Mouse (Mus musculus): ENCODE data around the gene Arih2. TPM values are rescaled to one million over a fixed set of nuclear protein-coding genes. Genes with fewer than 3 reads are reported as not detected.
"Not testable (repeated sequence)": the region's sequence is repeated elsewhere in the genome, so short reads cannot be mapped to it uniquely, and the experiment has no call there.

Gene Arih2
- polyA plus RNA-seq, 1 experiment from 2014 or later, result 40.4 TPM

GRCm38 (mm10) chr9:108639825-108640224, 9.4 kb downstream of the Arih2 start:
- H3K4me3 ChIP-seq, result no peak overlapping the region
- no peak overlapping the region for H3K4me2 ChIP-seq
- H3K27ac ChIP-seq, result no peak overlapping the region
- H3K9me3 ChIP-seq (replicated peaks), result no peaks in the 10 kb centered on the region
- WGBS (ENCODE audit: insufficient replicate concordance), result 60% methylated on average over 2 of the region's 2 CpGs
- ATAC-seq, result no peak
- H3K27me3 ChIP-seq (replicated peaks), result no peaks in the 10 kb centered on the region
- H3K4me1 ChIP-seq, result peaks cover 23% of the 10 kb centered on the region
- H3K9ac ChIP-seq, result no peak overlapping the region
- H3K36me3 ChIP-seq, result peaks cover 78% of the 10 kb centered on the region

- 25% methylated on average over 2 of the region's 2 CpGs for WGBS (ENCODE audit: insufficient replicate concordance)
- Histone ChIP-seq H3K9ac (no peak overlapping the region), H3K27ac (peak overlapping the region; percentile 37), H3K4me2 (no peak overlapping the region), H3K9me3 (replicated peaks) (no peaks in the 10 kb centered on the region), H3K36me3 (peaks cover 63% of the 10 kb centered on the region), H3K4me3 (no peak overlapping the region), H3K27me3 (replicated peaks) (no peaks in the 10 kb centered on the region), H3K4me1 (peaks cover 51% of the 10 kb centered on the region)
- peak; percentile 69; the same call in 1 of the 2 replicates for ATAC-seq
Observed at GRCm38 (mm10) chr9:108635415-108635814, 13.8 kb downstream of the Arih2 start.

- no peak for ATAC-seq
- Histone ChIP-seq H3K36me3 (peaks cover 58% of the 10 kb centered on the region), H3K27me3 (replicated peaks) (no peaks in the 10 kb centered on the region), H3K27ac (no peak overlapping the region), H3K9ac (no peak overlapping the region), H3K9me3 (replicated peaks) (no peaks in the 10 kb centered on the region), H3K4me3 (no peak overlapping the region), H3K4me2 (no peak overlapping the region), H3K4me1 (peaks cover 65% of the 10 kb centered on the region)
- 58% methylated on average over 2 of the region's 2 CpGs for WGBS (ENCODE audit: insufficient replicate concordance)
Observed at GRCm38 (mm10) chr9:108633846-108634245, 15.3 kb downstream of the Arih2 start.

GRCm38 (mm10) chr9:108632375-108632774, 16.8 kb downstream of the Arih2 start:
- H3K4me1 ChIP-seq, result peaks cover 79% of the 10 kb centered on the region
- H3K9me3 ChIP-seq (replicated peaks), result no peaks in the 10 kb centered on the region
- H3K36me3 ChIP-seq, result peaks cover 60% of the 10 kb centered on the region
- ATAC-seq, result no peak
- no peak overlapping the region for H3K4me3 ChIP-seq
- H3K9ac ChIP-seq, result no peak overlapping the region
- no peak overlapping the region for H3K4me2 ChIP-seq
- WGBS (ENCODE audit: insufficient replicate concordance), result 54% methylated on average over 5 of the region's 5 CpGs
- H3K27ac ChIP-seq, result no peak overlapping the region
- no peaks in the 10 kb centered on the region for H3K27me3 ChIP-seq (replicated peaks)

GRCm38 (mm10) chr9:108631631-108632256, 17.4 kb downstream of the Arih2 start:
- no peak overlapping the region for H3K9ac ChIP-seq
- peaks cover 66% of the 10 kb centered on the region for H3K36me3 ChIP-seq
- 37% methylated on average over 5 of the region's 5 CpGs for WGBS (ENCODE audit: insufficient replicate concordance)
- H3K9me3 ChIP-seq (replicated peaks), result no peaks in the 10 kb centered on the region
- no peak overlapping the region for H3K4me2 ChIP-seq
- H3K27ac ChIP-seq, result no peak overlapping the region
- H3K27me3 ChIP-seq (replicated peaks), result no peaks in the 10 kb centered on the region
- no peak overlapping the region for H3K4me3 ChIP-seq
- peaks cover 84% of the 10 kb centered on the region for H3K4me1 ChIP-seq
- ATAC-seq, result no peak

GRCm38 (mm10) chr9:108630683-108631082, 18.5 kb downstream of the Arih2 start:
- Histone ChIP-seq H3K4me3 (no peak overlapping the region), H3K4me1 (peaks cover 79% of the 10 kb centered on the region), H3K9me3 (replicated peaks) (no peaks in the 10 kb centered on the region), H3K9ac (no peak overlapping the region), H3K36me3 (peaks cover 71% of the 10 kb centered on the region), H3K4me2 (no peak overlapping the region), H3K27ac (no peak overlapping the region), H3K27me3 (replicated peaks) (no peaks in the 10 kb centered on the region)
- no peak for ATAC-seq
- 15% methylated on average over 1 of the region's 1 CpGs for WGBS (ENCODE audit: insufficient replicate concordance)

GRCm38 (mm10) chr9:108628141-108628540, 21.0 kb downstream of the Arih2 start:
- Histone ChIP-seq H3K27me3 (replicated peaks) (no peaks in the 10 kb centered on the region), H3K4me2 (no peak overlapping the region), H3K36me3 (peaks cover 69% of the 10 kb centered on the region), H3K27ac (no peak overlapping the region), H3K9ac (no peak overlapping the region), H3K9me3 (replicated peaks) (no peaks in the 10 kb centered on the region), H3K4me1 (peaks cover 60% of the 10 kb centered on the region), H3K4me3 (no peak overlapping the region)
- ATAC-seq, result no peak
- WGBS (ENCODE audit: insufficient replicate concordance), result 42% methylated on average over 4 of the region's 4 CpGs

- H3K27ac ChIP-seq, result no peak overlapping the region
- ATAC-seq, result no peak
- no peaks in the 10 kb centered on the region for H3K9me3 ChIP-seq (replicated peaks)
- H3K36me3 ChIP-seq, result peaks cover 71% of the 10 kb centered on the region
- WGBS (ENCODE audit: insufficient replicate concordance), result 69% methylated on average over 2 of the region's 2 CpGs
- no peak overlapping the region for H3K4me3 ChIP-seq
- no peak overlapping the region for H3K4me2 ChIP-seq
- H3K9ac ChIP-seq, result no peak overlapping the region
- peaks cover 44% of the 10 kb centered on the region for H3K4me1 ChIP-seq
- H3K27me3 ChIP-seq (replicated peaks), result no peaks in the 10 kb centered on the region
Observed at GRCm38 (mm10) chr9:108626498-108626897, 22.7 kb downstream of the Arih2 start.

- Histone ChIP-seq H3K4me3 (no peak overlapping the region), H3K4me2 (no peak overlapping the region), H3K27me3 (replicated peaks) (no peaks in the 10 kb centered on the region), H3K9ac (no peak overlapping the region), H3K4me1 (no peaks in the 10 kb centered on the region), H3K27ac (no peak overlapping the region), H3K9me3 (replicated peaks) (no peaks in the 10 kb centered on the region), H3K36me3 (peaks cover 94% of the 10 kb centered on the region)
- no peak for ATAC-seq
- 75% methylated on average over 1 of the region's 1 CpGs for WGBS (ENCODE audit: insufficient replicate concordance)
Observed at GRCm38 (mm10) chr9:108617301-108617700, 31.9 kb downstream of the Arih2 start.

- 89% methylated on average over 10 of the region's 10 CpGs for WGBS (ENCODE audit: insufficient replicate concordance)
- no peak for ATAC-seq
- no peak overlapping the region for H3K27ac ChIP-seq
- no peaks in the 10 kb centered on the region for H3K27me3 ChIP-seq (replicated peaks)
- H3K4me2 ChIP-seq, result no peak overlapping the region
- H3K9me3 ChIP-seq (replicated peaks), result no peaks in the 10 kb centered on the region
- no peak overlapping the region for H3K4me3 ChIP-seq
- H3K9ac ChIP-seq, result no peak overlapping the region
- peaks cover 15% of the 10 kb centered on the region for H3K4me1 ChIP-seq
- H3K36me3 ChIP-seq, result peaks cover 100% of the 10 kb centered on the region
Observed at GRCm38 (mm10) chr9:108611488-108611887, 37.7 kb downstream of the Arih2 start.

GRCm38 (mm10) chr9:108608889-108609288, 40.3 kb downstream of the Arih2 start:
- WGBS (ENCODE audit: insufficient replicate concordance), result 61% methylated on average over 4 of the region's 4 CpGs
- ATAC-seq, result no peak
- no peak overlapping the region for H3K27ac ChIP-seq
- peaks cover 15% of the 10 kb centered on the region for H3K4me1 ChIP-seq
- no peaks in the 10 kb centered on the region for H3K9me3 ChIP-seq (replicated peaks)
- no peak overlapping the region for H3K4me3 ChIP-seq
- no peak overlapping the region for H3K9ac ChIP-seq
- H3K27me3 ChIP-seq (replicated peaks), result no peaks in the 10 kb centered on the region
- H3K4me2 ChIP-seq, result no peak overlapping the region
- peaks cover 98% of the 10 kb centered on the region for H3K36me3 ChIP-seq

GRCm38 (mm10) chr9:108607929-108608328, 41.3 kb downstream of the Arih2 start:
- not testable (repeated sequence) for H3K4me3 ChIP-seq; H3K9ac ChIP-seq; H3K9me3 ChIP-seq (replicated peaks); ATAC-seq; H3K27me3 ChIP-seq (replicated peaks); H3K4me2 ChIP-seq; H3K27ac ChIP-seq
- 79% methylated on average over 5 of the region's 5 CpGs for whole genome bisulfite sequencing (ENCODE audit: insufficient replicate concordance)
- peaks cover 15% of the 10 kb centered on the region for H3K4me1 ChIP-seq
- peaks cover 98% of the 10 kb centered on the region for H3K36me3 ChIP-seq

GRCm38 (mm10) chr9:108601986-108602385, 47.2 kb downstream of the Arih2 start:
- Histone ChIP-seq H3K4me2 (no peak overlapping the region), H3K27ac (no peak overlapping the region), H3K4me1 (peaks cover 11% of the 10 kb centered on the region), H3K4me3 (no peak overlapping the region), H3K36me3 (peaks cover 51% of the 10 kb centered on the region), H3K9me3 (replicated peaks) (no peaks in the 10 kb centered on the region), H3K9ac (no peak overlapping the region), H3K27me3 (replicated peaks) (peaks cover 10% of the 10 kb centered on the region)
- no peak for ATAC-seq
- WGBS (ENCODE audit: insufficient replicate concordance), result 67% methylated on average over 4 of the region's 4 CpGs

Measured in liver, embryonic 12.5 days (tissue).